Mouse (Mus musculus): ENCODE results near the gene Wfdc21. TPM values are rescaled to one million over a fixed set of nuclear protein-coding genes. Genes with fewer than 3 reads are reported as not detected.

The Wfdc21 gene
- total and polyA plus RNA-seq, 2 experiments from 2014 or later = not detected

GRCm38 (mm10) chr11:83717042-83717665 lies 29.6 kb upstream of the Wfdc21 start:
- H3K4me2 ChIP-seq (ENCODE audit: low read depth, low read length, poor library complexity, severe bottlenecking) = no peak overlapping the region
- H3K9ac ChIP-seq (replicated peaks; ENCODE audit: low read length, poor library complexity, severe bottlenecking) = no peak overlapping the region
- no peaks in the 10 kb centered on the region for H3K36me3 ChIP-seq (ENCODE audit: insufficient read depth, low read length)
- H3K27ac ChIP-seq (ENCODE audit: low read depth, low read length) = no peak overlapping the region
- no peaks in the 10 kb centered on the region for H3K9me3 ChIP-seq (ENCODE audit: low read length)
- H3K4me3 ChIP-seq (ENCODE audit: low read depth, low read length) = no peak overlapping the region
- DNase-seq (ENCODE audit: low spot score) (no peak), ATAC-seq (ENCODE audit: low FRiP score) (no peak)
- 89% methylated on average over 6 of the region's 6 CpGs for WGBS
- H3K27me3 ChIP-seq (ENCODE audit: insufficient read depth, low read length) = no peaks in the 10 kb centered on the region
- TF ChIP-seq CTCF (IDR thresholded peaks at IDR 0.05) = no peak
- H3K4me1 ChIP-seq (ENCODE audit: insufficient read depth, low read length) = no peaks in the 10 kb centered on the region

GRCm38 (mm10) chr11:83720766-83721165 lies 26.0 kb upstream of the Wfdc21 start:
- ATAC-seq (ENCODE audit: low FRiP score) (no peak), DNase-seq (ENCODE audit: low spot score) (no peak)
- no peak for TF ChIP-seq CTCF (IDR thresholded peaks at IDR 0.05)
- H3K27me3 ChIP-seq (ENCODE audit: insufficient read depth, low read length) = no peaks in the 10 kb centered on the region
- H3K9me3 ChIP-seq (ENCODE audit: low read length) = no peaks in the 10 kb centered on the region
- H3K4me2 ChIP-seq (ENCODE audit: low read depth, low read length, poor library complexity, severe bottlenecking) = no peak overlapping the region
- no peak overlapping the region for H3K9ac ChIP-seq (replicated peaks; ENCODE audit: low read length, poor library complexity, severe bottlenecking)
- no peaks in the 10 kb centered on the region for H3K4me1 ChIP-seq (ENCODE audit: insufficient read depth, low read length)
- no peak overlapping the region for H3K27ac ChIP-seq (ENCODE audit: low read depth, low read length)
- no peaks in the 10 kb centered on the region for H3K36me3 ChIP-seq (ENCODE audit: insufficient read depth, low read length)
- H3K4me3 ChIP-seq (ENCODE audit: low read depth, low read length) = no peak overlapping the region

- ATAC-seq (ENCODE audit: low FRiP score) (no peak), DNase-seq (ENCODE audit: low spot score) (peak; percentile 20)
- WGBS = 72% methylated on average over 3 of the region's 3 CpGs
- no peaks in the 10 kb centered on the region for H3K27me3 ChIP-seq (ENCODE audit: insufficient read depth, low read length)
- TF ChIP-seq CTCF (IDR thresholded peaks at IDR 0.05) = peak; percentile 64
- H3K27ac ChIP-seq (ENCODE audit: low read depth, low read length) = no peak overlapping the region
- no peaks in the 10 kb centered on the region for H3K36me3 ChIP-seq (ENCODE audit: insufficient read depth, low read length)
- H3K9me3 ChIP-seq (ENCODE audit: low read length) = no peaks in the 10 kb centered on the region
- no peak overlapping the region for H3K4me3 ChIP-seq (ENCODE audit: low read depth, low read length)
- no peak overlapping the region for H3K4me2 ChIP-seq (ENCODE audit: low read depth, low read length, poor library complexity, severe bottlenecking)
- H3K4me1 ChIP-seq (ENCODE audit: insufficient read depth, low read length) = no peaks in the 10 kb centered on the region
- H3K9ac ChIP-seq (replicated peaks; ENCODE audit: low read length, poor library complexity, severe bottlenecking) = no peak overlapping the region
These were observed 17.8 kb upstream of the Wfdc21 start for GRCm38 (mm10) chr11:83728757-83729432.

- H3K4me2 ChIP-seq (ENCODE audit: low read depth, low read length, poor library complexity, severe bottlenecking) = no peak overlapping the region
- DNase-seq (ENCODE audit: low spot score) = no peak
- no peaks in the 10 kb centered on the region for H3K27me3 ChIP-seq (ENCODE audit: insufficient read depth, low read length)
- no peak for TF ChIP-seq CTCF (IDR thresholded peaks at IDR 0.05)
- H3K9ac ChIP-seq (replicated peaks; ENCODE audit: low read length, poor library complexity, severe bottlenecking) = no peak overlapping the region
- H3K36me3 ChIP-seq (ENCODE audit: insufficient read depth, low read length) = no peaks in the 10 kb centered on the region
- no peak overlapping the region for H3K27ac ChIP-seq (ENCODE audit: low read depth, low read length)
- no peaks in the 10 kb centered on the region for H3K9me3 ChIP-seq (ENCODE audit: low read length)
- WGBS = 92% methylated on average over 1 of the region's 1 CpGs
- ATAC-seq (ENCODE audit: low FRiP score) = no peak
- no peak overlapping the region for H3K4me3 ChIP-seq (ENCODE audit: low read depth, low read length)
- H3K4me1 ChIP-seq (ENCODE audit: insufficient read depth, low read length) = no peaks in the 10 kb centered on the region
These were observed 15.6 kb upstream of the Wfdc21 start for GRCm38 (mm10) chr11:83731116-83731515.

GRCm38 (mm10) chr11:83733071-83733640 lies 13.6 kb upstream of the Wfdc21 start:
- no peaks in the 10 kb centered on the region for H3K4me1 ChIP-seq (ENCODE audit: insufficient read depth, low read length)
- H3K9me3 ChIP-seq (ENCODE audit: low read length) = no peaks in the 10 kb centered on the region
- no peak overlapping the region for H3K27ac ChIP-seq (ENCODE audit: low read depth, low read length)
- no peak for ATAC-seq (ENCODE audit: low FRiP score)
- no peak overlapping the region for H3K4me3 ChIP-seq (ENCODE audit: low read depth, low read length)
- H3K4me2 ChIP-seq (ENCODE audit: low read depth, low read length, poor library complexity, severe bottlenecking) = no peak overlapping the region
- no peaks in the 10 kb centered on the region for H3K36me3 ChIP-seq (ENCODE audit: insufficient read depth, low read length)
- no peaks in the 10 kb centered on the region for H3K27me3 ChIP-seq (ENCODE audit: insufficient read depth, low read length)
- 78% methylated on average over 5 of the region's 5 CpGs for WGBS
- no peak overlapping the region for H3K9ac ChIP-seq (replicated peaks; ENCODE audit: low read length, poor library complexity, severe bottlenecking)
- TF ChIP-seq CTCF (IDR thresholded peaks at IDR 0.05) = no peak
- DNase-seq (ENCODE audit: low spot score) = no peak

- Histone ChIP-seq H3K27me3 (ENCODE audit: insufficient read depth, low read length) (no peaks in the 10 kb centered on the region), H3K4me1 (ENCODE audit: insufficient read depth, low read length) (no peaks in the 10 kb centered on the region), H3K9ac (replicated peaks; ENCODE audit: low read length, poor library complexity, severe bottlenecking) (no peak overlapping the region), H3K9me3 (ENCODE audit: low read length) (no peaks in the 10 kb centered on the region), H3K4me3 (ENCODE audit: low read depth, low read length) (no peak overlapping the region), H3K27ac (ENCODE audit: low read depth, low read length) (no peak overlapping the region), H3K36me3 (ENCODE audit: insufficient read depth, low read length) (no peaks in the 10 kb centered on the region), H3K4me2 (ENCODE audit: low read depth, low read length, poor library complexity, severe bottlenecking) (no peak overlapping the region)
- TF ChIP-seq CTCF (IDR thresholded peaks at IDR 0.05) = no peak
- WGBS = 88% methylated on average over 1 of the region's 1 CpGs
- no peak for ATAC-seq (ENCODE audit: low FRiP score)
- no peak for DNase-seq (ENCODE audit: low spot score)
These were observed 12.5 kb upstream of the Wfdc21 start for GRCm38 (mm10) chr11:83734215-83734614.

Data from midbrain, postnatal 0 days (tissue).